ENCODE assay signal across 8 mouse cellular contexts in genomic region chr15:98662567-98663545, GRCm38 (mm10). TPM values are rescaled to one million over a fixed set of nuclear protein-coding genes. Genes with fewer than 3 reads are reported as not detected.
DNase-seq lines count a peak whose midpoint lies in the region; ATAC-seq lines count a peak whose summit lies in the region.

TSS of gene Ddx23 (minus strand) at chr15:98662894.

- peaks cover 39% of the 10 kb centered on the region for H3K79me2 ChIP-seq in macrophage (ENCODE audit: inconsistent target)

- DNase-seq in WW6 (ENCODE audit: low read depth, low spot score) = peak; percentile 77
- DNase-seq in cerebellum, postnatal 4 days (ENCODE audit: low spot score in 2 of 2) = peak; percentile 80 to 93
- DNase-seq in gastrocnemius, adult 18-20 months (ENCODE audit: low spot score) = peak; percentile 96
- DNase-seq in left cerebral cortex, adult 18-20 months (ENCODE audit: low spot score in 2 of 2) = peak; percentile 96 to 98
- peak; percentile 98 for DNase-seq in right cerebral cortex, adult 18-20 months
- DNase-seq in urinary bladder, postnatal 10 days (ENCODE audit: low spot score) = peak; percentile 84

- ATAC-seq in hindbrain, embryonic 16.5 days = peak; percentile 97

- peaks cover 6% of the 10 kb centered on the region for H3K4me1 ChIP-seq in hindbrain, embryonic 16.5 days (ENCODE audit: control insufficient read depth, insufficient read depth, low read depth, low read length)

- peak within 1 kb of the TSS; percentile 79 for H3K4me2 ChIP-seq in hindbrain, embryonic 16.5 days (ENCODE audit: low read length)

- peak within 1 kb of the TSS; percentile 96 for H3K9ac ChIP-seq in hindbrain, embryonic 16.5 days (ENCODE audit: low read depth, low read length)

- peaks cover 11% of the 10 kb centered on the region for H3K36me3 ChIP-seq in hindbrain, embryonic 16.5 days (ENCODE audit: control insufficient read depth, insufficient read depth, low read length)
- peaks cover 18% of the 10 kb centered on the region for H3K36me3 ChIP-seq in macrophage (ENCODE audit: inconsistent target)

- WGBS in hindbrain, embryonic 16.5 days = 5% methylated on average over 47 of the region's 48 CpGs
- WGBS in macrophage (ENCODE audit: missing documents) = 4% methylated on average over 46 of the region's 48 CpGs

- no peaks in the 10 kb centered on the region for H3K9me3 ChIP-seq in hindbrain, embryonic 16.5 days (ENCODE audit: control insufficient read depth, low read length)

- H3K4me3 ChIP-seq in hindbrain, embryonic 16.5 days (ENCODE audit: low read length) = peak within 1 kb of the TSS; percentile 91
- peak within 1 kb of the TSS; percentile 73 for H3K4me3 ChIP-seq in macrophage (ENCODE audit: inconsistent target)

- peak within 1 kb of the TSS; percentile 92 for H3K27ac ChIP-seq in hindbrain, embryonic 16.5 days (ENCODE audit: low read depth, low read length)
- H3K27ac ChIP-seq in macrophage = peak within 1 kb of the TSS; percentile 79

- H3K27me3 ChIP-seq in hindbrain, embryonic 16.5 days (replicated peaks; ENCODE audit: control insufficient read depth, insufficient read depth, low read length) = no peaks in the 10 kb centered on the region

RNA-seq across cellular contexts. Expression of gene Ddx23, which starts in this region (rescaled TPM):
- total RNA-seq in gastrocnemius, adult 18-20 months (2021) = 10 to 100 TPM; 65.7 to 83.1 TPM
- 17.8 and 19.7 TPM in 2 replicates for polyA plus RNA-seq in hindbrain, embryonic 16.5 days (2015; fragmentation: Nextera tagmentation; extraction: Ambion mirVana)
- 10 to 100 TPM; 86.9 to 90.6 TPM for total RNA-seq in left cerebral cortex, adult 18-20 months (2021)
- 100 to 1,000 TPM in 24 of 26 experiments, 10 to 100 TPM in 2; 88.4 to 241 (median 155) TPM for total RNA-seq in macrophage (2018; cell fraction: chromatin; rRNA removed)
- total RNA-seq in macrophage (2018; cell fraction: cytosol; rRNA removed) = 10 to 100 TPM; 42.9 to 68.4 (median 55.1) TPM
- total RNA-seq in macrophage (2018; cell fraction: nucleus; rRNA removed) = 100 to 1,000 TPM in 6 of 26 experiments, 10 to 100 TPM in 20; 73.4 to 135 (median 94.0) TPM
- 53.5 to 111 TPM (median 57.4 TPM) in 3 replicates for polyA plus RNA-seq in macrophage (2018)

Comparison
In these comparisons a context has a peak if more than half of its experiments do, and no peak if none do; other contexts are left out.
1. Peak in every context shown above with its lines: DNase-seq, ATAC-seq, H3K4me3 ChIP-seq and H3K27ac ChIP-seq.